Mouse (Mus musculus) limb, embryonic 10.5 days (tissue): ENCODE data around the gene Erc2. TPM values are rescaled to one million over a fixed set of nuclear protein-coding genes. Genes with fewer than 3 reads are reported as not detected.

ENCODE experiments used
- DNase-seq: peaks from one replicate; pipeline ENCODE4 v3.0.0-alpha.2; 2017; ENCODE audit warnings: low spot score
- H3K27ac ChIP-seq: fragments of 300-500 bp; sonication (generic); 2 replicates; pipeline ENCODE4 v1.5.1; 2016; ENCODE audit warnings: mild to moderate bottlenecking
- H3K27me3 ChIP-seq: fragments of 300-500 bp; sonication (generic); 2 replicates; pipeline ENCODE4 v1.6.1; 2016; ENCODE audit warnings: low read depth, mild to moderate bottlenecking; ENCODE audit not compliant: poor library complexity, severe bottlenecking
- H3K36me3 ChIP-seq: fragments of 300-500 bp; sonication (generic); 2 replicates; pipeline ENCODE4 v1.6.1; 2016; ENCODE audit warnings: mild to moderate bottlenecking, moderate library complexity
- H3K4me1 ChIP-seq: fragments of 300-500 bp; sonication (generic); 2 replicates; pipeline ENCODE4 v1.6.1; 2016
- H3K4me3 ChIP-seq: fragments of 300-500 bp; sonication (generic); 2 replicates; pipeline ENCODE4 v1.5.1; 2016; ENCODE audit warnings: mild to moderate bottlenecking, moderate library complexity
- H3K9me3 ChIP-seq: fragments of 300-500 bp; sonication (generic); replicated peaks from 2 replicates; pipeline ENCODE4 v1.6.1; 2016; ENCODE audit warnings: mild to moderate bottlenecking
- WGBS: fragments of 180-500 bp; shearing (Covaris S2); methylation state at CpG from one replicate; pipeline ENCODE4 v1.1.7; 2016; 5-methylcytosine and 5-hydroxymethylcytosine counted together
- polyA plus RNA-seq: library from polyadenylated mRNA; unstranded; fragments of >200 nt; fragmentation: Nextera tagmentation; extraction: Ambion mirVana; gene quantifications from 2 replicates; pipeline ENCODE4 v1.2.1, GENCODE M21; 2016

Gene Erc2
- polyA plus RNA-seq, 1 experiment from 2014 or later, result 4.8 TPM

DNA sequence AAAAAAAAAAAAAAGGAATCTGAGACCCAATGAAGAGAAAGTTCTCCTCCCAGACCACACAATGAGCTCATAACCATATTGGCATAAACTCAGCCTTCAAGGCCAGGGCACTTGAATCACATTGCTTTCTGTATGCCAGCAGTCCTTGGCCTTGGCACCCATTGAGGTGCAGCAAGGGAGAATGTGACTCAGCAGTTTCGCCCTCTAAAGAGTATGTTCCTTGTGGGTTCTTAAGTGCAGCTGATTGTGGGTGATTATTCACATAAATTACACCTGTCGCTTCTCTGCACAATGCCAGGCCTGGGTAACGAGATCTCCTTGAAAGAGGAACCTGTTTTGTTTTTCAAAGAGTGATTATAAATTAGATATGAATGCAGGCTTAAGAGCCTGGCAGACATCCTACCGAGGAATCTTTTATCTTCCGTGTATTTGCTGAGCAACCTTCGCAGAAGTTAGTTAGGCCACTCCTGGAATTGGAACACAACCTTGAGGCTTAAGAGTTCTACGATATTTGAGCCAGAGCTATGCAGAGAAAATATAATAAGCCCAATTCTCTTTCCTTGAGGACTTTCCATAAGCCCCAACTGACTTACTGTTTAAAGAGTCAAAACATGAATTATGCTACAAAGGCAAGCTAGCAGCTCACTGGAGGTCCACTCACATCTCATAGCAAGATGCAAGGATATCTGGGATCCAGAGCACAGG, 834.3 kb downstream of the Erc2 start:
- Histone ChIP-seq H3K27ac (no peak overlapping the region), H3K9me3 (no peaks in the 10 kb centered on the region), H3K36me3 (no peaks in the 10 kb centered on the region), H3K4me3 (no peak overlapping the region), H3K4me1 (peaks cover 32% of the 10 kb centered on the region), H3K27me3 (0 out of 2 replicates have a peak, but pooled peaks cover 21% of the 10 kb centered on the region)
- no peak for DNase-seq
- 75% methylated on average over 7 of the region's 7 CpGs for WGBS

DNA sequence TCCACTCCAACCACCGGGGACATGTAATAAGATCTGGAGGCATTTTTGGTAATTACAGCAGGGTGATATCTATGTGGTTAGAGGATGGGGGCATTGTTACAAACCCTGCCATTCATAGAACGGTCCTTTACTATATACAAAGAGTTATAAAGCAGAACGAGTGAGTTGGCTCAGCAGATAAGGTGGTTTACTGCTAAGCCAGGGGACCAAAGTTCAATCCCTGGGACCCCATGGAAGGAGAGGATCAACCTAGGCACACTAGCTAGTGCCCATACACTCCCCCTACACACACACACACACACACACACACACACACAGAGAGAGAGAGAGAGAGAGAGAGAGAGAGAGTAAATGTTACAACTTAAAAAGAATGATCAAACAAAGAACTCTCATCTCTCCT, 835.2 kb downstream of the Erc2 start:
- Histone ChIP-seq H3K27ac (no peak overlapping the region), H3K9me3 (no peaks in the 10 kb centered on the region), H3K27me3 (0 out of 2 replicates have a peak, but pooled peaks cover 21% of the 10 kb centered on the region), H3K4me3 (no peak overlapping the region), H3K4me1 (peaks cover 24% of the 10 kb centered on the region), H3K36me3 (no peaks in the 10 kb centered on the region)
- no peak for DNase-seq
- 75% methylated on average over 3 of the region's 3 CpGs for WGBS

DNA sequence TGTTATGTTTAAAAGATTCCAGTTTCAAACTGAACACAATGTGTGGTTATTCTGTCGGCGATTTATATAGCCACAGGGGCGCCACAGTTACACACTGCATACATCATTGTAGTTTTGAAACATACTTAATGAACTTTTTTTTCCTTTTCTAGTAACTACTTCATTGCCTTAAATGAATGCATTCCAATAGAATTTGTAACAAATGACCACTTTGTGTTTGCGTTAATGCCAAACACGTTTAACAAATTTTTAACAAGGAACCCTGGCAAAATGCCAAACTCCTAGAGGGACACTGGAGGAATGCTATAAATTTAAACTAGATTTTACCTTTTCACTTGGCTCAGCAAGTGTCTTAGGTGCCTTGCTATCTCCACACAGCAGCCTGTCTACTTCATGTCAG, 845.7 kb downstream of the Erc2 start:
- peak overlapping the region; percentile 83 for H3K27ac ChIP-seq
- H3K9me3 ChIP-seq, result no peaks in the 10 kb centered on the region
- no peak for DNase-seq
- no peaks in the 10 kb centered on the region for H3K36me3 ChIP-seq
- H3K27me3 ChIP-seq, result 0 out of 2 replicates have a peak, but pooled peaks cover under 1% of the 10 kb centered on the region
- H3K4me3 ChIP-seq, result no peak overlapping the region
- H3K4me1 ChIP-seq, result peaks cover 82% of the 10 kb centered on the region
- WGBS, result 76% methylated on average over 5 of the region's 5 CpGs

DNA sequence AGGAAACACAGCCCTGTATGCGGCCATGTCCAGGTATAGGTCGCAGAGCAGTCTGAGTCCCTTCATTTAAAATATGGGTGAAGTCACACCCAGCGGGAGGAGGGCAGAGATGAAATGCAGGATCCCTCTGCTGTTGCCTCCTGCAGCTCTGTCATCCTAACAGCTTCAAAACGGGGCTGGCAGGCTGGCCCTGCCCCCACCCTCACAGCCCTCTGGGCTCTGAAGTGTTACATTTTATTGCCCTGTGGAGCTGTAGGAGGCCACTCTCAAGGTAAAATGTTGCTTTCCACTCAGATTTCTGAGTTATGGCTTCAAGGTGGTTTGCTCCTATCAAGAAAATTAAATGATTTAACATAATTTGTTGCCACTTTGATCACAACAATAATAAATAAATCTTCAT, 847.5 kb downstream of the Erc2 start:
- Histone ChIP-seq H3K9me3 (no peaks in the 10 kb centered on the region), H3K36me3 (no peaks in the 10 kb centered on the region), H3K4me1 (peaks cover 76% of the 10 kb centered on the region), H3K4me3 (peak overlapping the region; percentile 17; the same call in 1 of the 2 replicates), H3K27ac (peak overlapping the region; percentile 70), H3K27me3 (0 out of 2 replicates have a peak, but pooled peaks cover 4% of the 10 kb centered on the region)
- peak; percentile 62 for DNase-seq
- WGBS, result 9% methylated on average over 4 of the region's 4 CpGs

DNA sequence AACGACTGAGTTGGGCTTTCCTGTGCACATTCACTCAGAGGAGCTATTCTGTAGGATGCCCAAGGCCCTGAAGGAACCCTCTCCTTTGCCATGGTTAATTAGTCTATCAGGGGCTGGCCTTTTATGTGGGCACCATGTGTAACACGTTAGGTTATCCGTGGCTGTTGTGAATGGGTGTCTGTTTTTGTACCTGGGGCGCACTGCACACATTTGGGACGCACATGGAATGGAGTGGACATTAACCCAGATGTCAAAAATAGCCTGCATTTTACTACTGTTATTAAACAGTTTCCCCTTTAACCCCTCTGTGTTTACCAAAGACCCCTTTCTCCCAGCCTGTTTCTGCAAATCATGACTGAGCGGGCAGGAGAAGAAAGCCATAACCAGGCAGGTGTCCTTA, 848.0 kb downstream of the Erc2 start:
- Histone ChIP-seq H3K27ac (peak overlapping the region; percentile 67; the same call in 1 of the 2 replicates), H3K27me3 (0 out of 2 replicates have a peak, but pooled peaks cover 4% of the 10 kb centered on the region), H3K9me3 (no peaks in the 10 kb centered on the region), H3K4me3 (no peak overlapping the region), H3K4me1 (peaks cover 76% of the 10 kb centered on the region), H3K36me3 (no peaks in the 10 kb centered on the region)
- peak; percentile 56 for DNase-seq
- 24% methylated on average over 6 of the region's 6 CpGs for WGBS

DNA sequence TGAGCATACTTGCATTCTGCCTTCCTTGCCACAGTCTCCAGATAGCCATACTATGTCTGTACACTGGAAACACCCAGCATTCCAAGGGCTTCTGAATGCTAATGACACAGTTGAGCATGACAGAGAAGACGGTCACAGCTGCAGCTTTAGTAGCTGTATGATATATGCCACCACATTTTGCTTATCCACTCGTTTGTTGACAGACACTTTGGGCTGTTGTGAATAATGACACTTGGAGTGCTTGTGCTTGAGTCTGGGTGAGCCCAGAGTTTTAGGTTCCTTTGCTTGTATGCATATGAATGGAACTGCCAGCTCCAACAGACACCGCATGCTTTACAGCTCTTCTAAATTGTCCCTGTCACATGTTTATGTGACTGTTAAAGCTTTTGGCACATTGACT, 852.8 kb downstream of the Erc2 start:
- DNase-seq, result no peak
- Histone ChIP-seq H3K9me3 (no peaks in the 10 kb centered on the region), H3K27me3 (peaks cover 26% of the 10 kb centered on the region; the same call in 1 of the 2 replicates), H3K27ac (no peak overlapping the region), H3K36me3 (no peaks in the 10 kb centered on the region), H3K4me1 (peaks cover 40% of the 10 kb centered on the region), H3K4me3 (no peak overlapping the region)
- 33% methylated on average over 3 of the region's 3 CpGs for WGBS

DNA sequence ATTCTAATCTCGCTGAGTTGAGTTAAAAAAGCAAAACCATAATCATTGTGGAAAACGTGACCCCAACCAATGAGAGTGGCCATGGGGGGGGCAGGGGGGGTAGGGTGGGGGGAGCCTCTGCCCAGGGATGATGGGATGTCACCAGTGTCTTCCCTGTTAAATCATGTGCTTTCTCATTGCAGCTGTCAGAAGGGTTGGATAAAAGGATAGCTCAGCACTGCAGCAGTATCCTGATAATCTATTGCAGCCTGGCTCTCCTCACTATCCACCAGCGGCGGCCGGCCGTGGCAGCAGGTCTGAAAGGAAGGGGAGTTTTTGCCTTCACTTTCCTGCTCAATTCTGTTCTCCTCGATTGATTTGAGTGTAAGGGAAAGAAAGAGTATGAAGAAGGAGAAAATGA, 853.2 kb downstream of the Erc2 start:
- no peak overlapping the region for H3K4me3 ChIP-seq
- 29% methylated on average over 7 of the region's 7 CpGs for WGBS
- H3K4me1 ChIP-seq, result peaks cover 37% of the 10 kb centered on the region
- H3K27ac ChIP-seq, result no peak overlapping the region; the same call in 1 of the 2 replicates
- H3K9me3 ChIP-seq, result no peaks in the 10 kb centered on the region
- no peaks in the 10 kb centered on the region for H3K36me3 ChIP-seq
- peaks cover 28% of the 10 kb centered on the region; the same call in 1 of the 2 replicates for H3K27me3 ChIP-seq
- no peak for DNase-seq

DNA sequence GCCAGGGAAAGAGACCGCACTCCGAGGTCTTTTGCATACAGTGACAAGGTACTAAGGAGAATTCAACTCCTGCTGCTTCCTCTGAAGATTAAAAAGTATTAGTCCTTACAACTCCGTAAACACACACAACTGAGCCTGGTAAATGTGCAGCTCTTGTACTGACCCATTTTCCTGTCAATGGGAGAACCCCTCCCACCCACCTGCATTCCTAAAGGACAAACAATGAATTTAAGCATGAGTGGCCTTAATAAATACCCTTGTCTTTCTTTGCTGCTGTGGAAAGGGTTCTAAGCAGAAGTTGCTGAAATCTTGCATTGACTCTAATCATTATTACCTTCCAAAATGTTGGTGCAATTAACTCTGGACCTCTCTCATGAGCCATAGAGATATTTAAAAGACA, 854.5 kb downstream of the Erc2 start:
- Histone ChIP-seq H3K9me3 (no peaks in the 10 kb centered on the region), H3K36me3 (no peaks in the 10 kb centered on the region), H3K4me1 (peaks cover 25% of the 10 kb centered on the region), H3K4me3 (no peak overlapping the region), H3K27me3 (peaks cover 28% of the 10 kb centered on the region; the same call in 1 of the 2 replicates), H3K27ac (no peak overlapping the region)
- no peak for DNase-seq
- WGBS, result 81% methylated on average over 3 of the region's 3 CpGs

DNA sequence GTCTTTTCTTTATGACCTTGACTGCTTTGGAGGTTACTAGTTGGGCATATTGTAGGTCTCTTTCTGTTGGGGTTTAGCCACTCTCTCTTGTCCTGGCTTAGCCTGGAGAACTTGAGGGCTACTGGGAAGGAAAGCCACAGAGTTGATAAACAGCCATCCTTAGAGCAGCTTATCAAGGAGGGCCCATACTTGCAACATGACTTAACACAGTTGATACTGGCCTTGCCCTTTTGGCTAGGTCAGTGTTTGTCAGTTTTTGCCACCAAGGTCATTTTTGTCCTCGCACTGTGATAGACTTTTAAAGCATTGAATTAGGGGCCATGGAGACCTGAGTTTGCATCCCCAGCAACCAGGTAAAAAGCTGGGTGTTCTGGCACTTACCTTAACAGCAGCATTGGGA, 858.6 kb downstream of the Erc2 start:
- H3K4me1 ChIP-seq, result peaks cover 13% of the 10 kb centered on the region; the same call in 1 of the 2 replicates
- H3K27me3 ChIP-seq, result peaks cover 20% of the 10 kb centered on the region; the same call in 1 of the 2 replicates
- no peak overlapping the region for H3K4me3 ChIP-seq
- H3K27ac ChIP-seq, result no peak overlapping the region
- H3K36me3 ChIP-seq, result no peaks in the 10 kb centered on the region
- H3K9me3 ChIP-seq, result no peaks in the 10 kb centered on the region
- DNase-seq, result no peak
- 84% methylated on average over 1 of the region's 1 CpGs for WGBS

DNA sequence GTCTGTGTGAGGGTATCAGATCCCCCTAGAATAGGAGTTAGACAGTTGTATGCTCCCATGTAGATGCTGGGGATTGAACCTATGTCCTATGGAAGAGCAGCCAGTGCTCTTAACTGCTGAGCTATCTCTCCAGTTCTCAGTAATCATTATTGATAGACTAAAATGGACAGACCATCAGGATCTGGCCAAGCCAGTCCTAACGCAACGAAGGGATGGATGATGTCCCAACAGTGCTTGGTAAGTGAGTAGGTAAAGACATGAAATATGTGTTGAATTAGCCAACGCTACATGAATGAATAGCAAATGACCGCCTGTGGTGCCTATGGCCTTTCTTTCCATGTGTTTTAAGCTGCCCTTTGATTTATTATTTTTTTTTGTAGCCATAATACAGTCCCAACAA, 871.6 kb downstream of the Erc2 start:
- H3K4me3 ChIP-seq, result no peak overlapping the region
- 0 out of 2 replicates have a peak, but pooled peaks cover 3% of the 10 kb centered on the region for H3K27me3 ChIP-seq
- H3K36me3 ChIP-seq, result no peaks in the 10 kb centered on the region
- DNase-seq, result no peak
- 90% methylated on average over 4 of the region's 4 CpGs for WGBS
- H3K9me3 ChIP-seq, result no peaks in the 10 kb centered on the region
- H3K4me1 ChIP-seq, result no peaks in the 10 kb centered on the region
- no peak overlapping the region for H3K27ac ChIP-seq

DNA sequence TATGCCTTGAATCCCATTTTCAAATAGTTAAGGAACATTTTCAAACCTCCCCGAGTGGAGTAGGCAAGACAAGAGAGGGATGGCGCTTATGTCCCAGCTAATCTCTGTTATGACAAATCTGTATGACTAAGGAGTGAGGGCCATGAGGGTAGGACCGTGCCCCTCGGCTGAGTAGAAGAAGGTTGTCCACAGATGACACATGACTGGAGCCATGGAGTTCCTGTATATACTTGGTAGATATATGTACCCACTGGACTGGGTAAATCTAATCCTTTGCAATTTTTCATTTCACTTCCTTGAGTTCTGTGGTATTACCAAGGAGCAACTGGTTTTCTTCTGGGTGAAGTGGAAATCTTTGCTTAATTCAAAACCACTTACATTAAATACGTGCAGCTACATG, 872.0 kb downstream of the Erc2 start:
- no peak for DNase-seq
- H3K4me3 ChIP-seq, result no peak overlapping the region
- 0 out of 2 replicates have a peak, but pooled peaks cover 4% of the 10 kb centered on the region for H3K27me3 ChIP-seq
- H3K36me3 ChIP-seq, result no peaks in the 10 kb centered on the region
- WGBS, result 91% methylated on average over 5 of the region's 5 CpGs
- H3K9me3 ChIP-seq, result no peaks in the 10 kb centered on the region
- no peak overlapping the region for H3K27ac ChIP-seq
- H3K4me1 ChIP-seq, result no peaks in the 10 kb centered on the region

DNA sequence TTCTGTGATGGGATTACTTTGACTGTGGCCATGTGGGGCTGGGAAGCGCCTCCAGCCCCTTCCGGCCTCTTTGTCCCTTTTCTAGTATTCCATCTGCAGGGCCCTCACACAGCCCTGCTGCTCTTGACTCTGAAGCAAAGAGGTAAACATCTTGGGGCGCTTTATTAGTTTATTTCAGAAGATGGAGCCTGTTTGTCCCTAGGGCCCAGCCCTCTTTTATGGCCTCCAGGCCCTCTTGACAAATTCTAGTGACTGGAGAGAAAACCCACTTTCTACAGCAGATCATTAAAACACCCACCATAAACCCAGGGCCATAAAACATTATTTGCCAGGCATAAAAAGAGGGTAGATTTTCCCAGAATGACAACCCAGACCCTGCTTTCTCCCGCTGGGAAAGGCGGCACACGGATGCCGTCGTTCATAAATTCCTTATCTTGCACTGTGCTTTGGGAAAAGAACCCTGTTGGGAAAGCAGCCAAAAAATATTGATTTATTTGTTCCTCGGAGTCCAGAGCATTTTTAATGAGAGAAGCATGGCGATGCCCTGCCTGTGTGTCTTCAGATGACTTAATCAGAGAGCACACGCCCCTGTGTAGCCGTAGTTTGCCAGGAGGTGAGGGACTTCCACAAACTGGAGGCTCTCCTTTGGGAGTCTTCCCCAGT, 879.1 kb downstream of the Erc2 start:
- peaks cover 42% of the 10 kb centered on the region for H3K4me1 ChIP-seq
- H3K27me3 ChIP-seq, result peaks cover 20% of the 10 kb centered on the region
- no peaks in the 10 kb centered on the region for H3K36me3 ChIP-seq
- peak overlapping the region; percentile 76 for H3K27ac ChIP-seq
- 32% methylated on average over 12 of the region's 12 CpGs for WGBS
- H3K9me3 ChIP-seq, result no peaks in the 10 kb centered on the region
- H3K4me3 ChIP-seq, result no peak overlapping the region
- no peak for DNase-seq

DNA sequence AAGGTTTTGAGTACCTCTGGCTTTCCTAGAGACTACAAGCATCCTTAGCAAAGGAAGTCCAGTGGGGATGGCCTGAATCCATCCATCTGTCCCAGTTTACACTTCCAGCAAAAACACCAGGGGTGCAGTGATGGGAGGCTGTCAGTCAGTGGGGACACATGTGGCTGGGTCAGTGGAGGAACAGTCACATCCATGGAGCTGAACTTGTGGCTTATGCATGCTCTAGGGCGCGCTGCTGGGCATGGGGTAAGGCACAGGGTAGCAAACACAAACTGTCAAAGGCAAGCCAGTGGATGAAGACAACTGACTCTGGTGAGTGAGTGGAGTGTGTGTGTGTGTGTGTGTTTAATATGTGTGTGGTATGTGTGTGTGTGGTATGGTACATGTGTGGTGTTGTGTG, 881.0 kb downstream of the Erc2 start:
- Histone ChIP-seq H3K36me3 (peaks cover 2% of the 10 kb centered on the region; the same call in 1 of the 2 replicates), H3K4me1 (peaks cover 49% of the 10 kb centered on the region), H3K27ac (peak overlapping the region; percentile 99; the same call in 1 of the 2 replicates), H3K4me3 (peak overlapping the region; percentile 2; the same call in 1 of the 2 replicates), H3K27me3 (peaks cover 21% of the 10 kb centered on the region), H3K9me3 (no peaks in the 10 kb centered on the region)
- 81% methylated on average over 2 of the region's 2 CpGs for WGBS
- no peak for DNase-seq
